Mouse (Mus musculus) adrenal gland, postnatal 25 days (tissue): ENCODE measurements around the gene Prl7c1. TPM values are rescaled to one million over a fixed set of nuclear protein-coding genes. Genes with fewer than 3 reads are reported as not detected.
"Not testable (repeated sequence)": the region's sequence is repeated elsewhere in the genome, so short reads cannot be mapped to it uniquely, and the experiment has no call there.

ENCODE experiments used
- DNase-seq: peaks from one replicate; pipeline ENCODE4 v3.0.0; 2021; ENCODE audit warnings: mixed read lengths
- long read RNA-seq: library from polyadenylated mRNA; stranded (forward); transcript quantifications from one replicate; pipeline ENCODE4 v2.0.0, GENCODE M21; 2021
- total RNA-seq: library from RNA; stranded (reverse); gene quantifications from 2 replicates; pipeline ENCODE4 v1.2.3, GENCODE M21; 2021

The Prl7c1 gene
- not detected in 2 replicates for total RNA-seq
- long read RNA-seq, result 0 reads

- not testable (repeated sequence) for DNase-seq
Measured at GRCm38 (mm10) chr13:27780704-27781103, at the start of gene Prl7c1. Prl7c1 (minus strand) TSS chr13:27780804.

DNA sequence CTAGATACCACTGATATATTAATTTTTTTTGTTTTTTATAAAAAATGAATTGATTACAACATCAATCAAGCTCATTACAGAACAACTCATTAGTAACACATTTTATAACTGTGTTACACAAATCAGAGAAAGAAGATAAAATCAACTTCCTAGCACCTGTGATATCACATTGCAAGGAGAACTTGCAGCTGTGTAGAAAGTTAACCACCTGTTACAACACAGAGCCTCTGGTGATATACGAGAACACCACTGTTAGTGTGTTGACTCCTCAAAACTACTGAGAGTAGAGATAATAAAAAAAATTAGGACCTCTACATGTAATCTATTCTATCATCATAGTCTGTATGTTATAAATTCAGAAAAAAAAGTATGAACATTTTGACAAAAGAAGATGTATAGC lies 22.2 kb upstream of the Prl7c1 start:
- no peak for DNase-seq

- no peak for DNase-seq
Measured at GRCm38 (mm10) chr13:27801354-27801753, 20.8 kb upstream of the Prl7c1 start, which contains the start of gene Prl2a1. Prl2a1 (plus strand) TSS chr13:27801654.

- no peak for DNase-seq
Measured at GRCm38 (mm10) chr13:27799303-27799702, 18.7 kb upstream of the Prl7c1 start.

GRCm38 (mm10) chr13:27734512-27735186 lies 46.0 kb downstream of the Prl7c1 start:
- DNase-seq, result no peak

GRCm38 (mm10) chr13:27730286-27730959 lies 50.2 kb downstream of the Prl7c1 start:
- not testable (repeated sequence) for DNase-seq

GRCm38 (mm10) chr13:27725057-27725456 lies 55.5 kb downstream of the Prl7c1 start:
- not testable (repeated sequence) for DNase-seq

Other genes with a start within 250 kb of the Prl7c1 start
- gene Prl8a9, start 216.2 kb downstream of the Prl7c1 start, total RNA-seq, result not detected in 2 replicates
- gene Prl8a1, start 198.6 kb downstream of the Prl7c1 start, total RNA-seq, result not detected in 2 replicates
- gene Prl7b1, start 170.2 kb downstream of the Prl7c1 start, total RNA-seq, result not detected in 2 replicates
- gene Prl7a1, start 138.3 kb downstream of the Prl7c1 start, total RNA-seq, result not detected in 2 replicates
- gene Prl7a2, start 112.8 kb downstream of the Prl7c1 start, total RNA-seq, result not detected in 2 replicates
- not detected in 2 replicates for gene Prl7d1, start 64.1 kb downstream of the Prl7c1 start, total RNA-seq
- not detected in 2 replicates for gene Prl2a1, start 20.9 kb upstream of the Prl7c1 start, total RNA-seq
- not detected in 2 replicates for gene Prl2c1, start 68.5 kb upstream of the Prl7c1 start, total RNA-seq
- gene Prl4a1, start 235.4 kb upstream of the Prl7c1 start, total RNA-seq, result not detected in 2 replicates